In the genomic region with DNA sequence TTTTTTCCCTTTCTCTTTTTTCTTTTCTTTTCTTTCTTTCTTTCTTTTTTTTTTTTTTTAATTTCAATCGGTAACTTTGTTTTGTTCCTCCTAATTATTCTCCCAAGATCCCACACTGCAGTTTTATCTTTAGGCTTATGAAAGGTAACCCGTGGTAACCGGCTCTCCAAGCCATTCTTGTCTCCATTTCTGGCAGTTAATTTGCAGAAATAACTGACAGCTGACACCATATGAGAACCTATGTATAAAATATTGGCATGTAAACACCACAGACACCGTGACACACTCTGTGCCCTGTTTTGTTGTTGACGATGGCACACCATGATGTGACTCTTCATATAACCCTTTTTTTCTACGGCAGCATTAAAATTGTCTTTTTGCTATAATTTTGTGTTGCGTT, we compare ENCODE assay signal across 22 mouse cellular contexts.
DNase-seq lines count a peak whose midpoint lies in the region; ATAC-seq and TF ChIP-seq lines count a peak whose summit lies in the region.
"Had no signal": no experiment of that assay in that cellular context is flagged by ENCODE, and none has a peak within 500 bp of the region (broad histone marks: within the 10 kb centered on the region; RNA-seq: fewer than 3 reads in every experiment).

No protein-coding gene starts in this region.

- H3K4me2 ChIP-seq in forebrain, embryonic 13.5 days: peak overlapping the region; percentile 20
- no peak overlapping the region for H3K4me2 ChIP-seq in forebrain, embryonic 11.5 days (ENCODE audit: low read depth, low read length, severe bottlenecking)
- H3K4me2 ChIP-seq: embryonic facial prominence, embryonic 12.5 days; embryonic facial prominence, embryonic 15.5 days; hindbrain, embryonic 12.5 days; hindbrain, embryonic 15.5 days had no signal

- TF ChIP-seq POLR2A in brain, embryonic 14.5 days (IDR thresholded peaks at IDR 0.05; ENCODE audit: borderline replicate concordance, extremely low read depth, insufficient read depth, insufficient read length, poor library complexity, severe bottlenecking): no peak

- peaks cover 29% of the 10 kb centered on the region for H3K36me3 ChIP-seq in forebrain, embryonic 13.5 days (ENCODE audit: poor library complexity, severe bottlenecking)
- H3K36me3 ChIP-seq in forebrain, embryonic 11.5 days (ENCODE audit: control insufficient read depth, insufficient read depth, low read length): peaks cover 10% of the 10 kb centered on the region; the same call in 1 of the 2 replicates

- no peak for ATAC-seq in forebrain, embryonic 13.5 days
- ATAC-seq in forebrain, embryonic 11.5 days (replicated peaks; ENCODE audit: low FRiP score): no peak
- ATAC-seq: intestine, postnatal 0 days; Patski had no signal

- H3K4me1 ChIP-seq in forebrain, embryonic 13.5 days: peaks cover 24% of the 10 kb centered on the region
- no peaks in the 10 kb centered on the region; the same call in 1 of the 2 replicates for H3K4me1 ChIP-seq in forebrain, embryonic 11.5 days (replicated peaks; ENCODE audit: control insufficient read depth, insufficient read depth, low read length)
- H3K4me1 ChIP-seq: embryonic facial prominence, embryonic 12.5 days; embryonic facial prominence, embryonic 15.5 days; heart, embryonic 10.5 days had no signal

- H3K9me3 ChIP-seq in forebrain, embryonic 13.5 days (replicated peaks): no peaks in the 10 kb centered on the region
- no peaks in the 10 kb centered on the region for H3K9me3 ChIP-seq in forebrain, embryonic 11.5 days (ENCODE audit: control insufficient read depth, low read length)
- H3K9me3 ChIP-seq: embryonic facial prominence, embryonic 12.5 days; embryonic facial prominence, embryonic 15.5 days; hindbrain, embryonic 12.5 days; hindbrain, embryonic 15.5 days had no signal

- H3K27ac ChIP-seq in forebrain, embryonic 13.5 days: no peak overlapping the region; the same call in 1 of the 2 replicates
- no peak overlapping the region for H3K27ac ChIP-seq in forebrain, embryonic 11.5 days (ENCODE audit: low read depth, low read length)
- no peak overlapping the region for H3K27ac ChIP-seq in layer of hippocampus, adult 2 months
- H3K27ac ChIP-seq: embryonic facial prominence, embryonic 12.5 days; embryonic facial prominence, embryonic 15.5 days; heart, adult 2 months; heart, embryonic 10.5 days; hindbrain, embryonic 12.5 days; hindbrain, embryonic 15.5 days had no signal

- H3K27me3 ChIP-seq in forebrain, embryonic 13.5 days: no peaks in the 10 kb centered on the region
- no peaks in the 10 kb centered on the region for H3K27me3 ChIP-seq in forebrain, embryonic 11.5 days (ENCODE audit: control insufficient read depth, insufficient read depth, low read length)
- H3K27me3 ChIP-seq: embryonic facial prominence, embryonic 12.5 days; embryonic facial prominence, embryonic 15.5 days; hindbrain, embryonic 12.5 days; hindbrain, embryonic 15.5 days had no signal

- WGBS in forebrain, embryonic 13.5 days: 20% methylated on average over 7 of the region's 7 CpGs
- WGBS in forebrain, embryonic 11.5 days: 57% methylated on average over 7 of the region's 7 CpGs

- no peak overlapping the region for H3K4me3 ChIP-seq in forebrain, embryonic 13.5 days
- H3K4me3 ChIP-seq in forebrain, embryonic 11.5 days (ENCODE audit: low read depth, low read length): no peak overlapping the region
- 0 out of 2 replicates have a peak overlapping the region, but pooled peaks have one; percentile 9 for H3K4me3 ChIP-seq in layer of hippocampus, adult 2 months
- H3K4me3 ChIP-seq: embryonic facial prominence, embryonic 12.5 days; embryonic facial prominence, embryonic 15.5 days; heart, adult 2 months; heart, embryonic 10.5 days; hindbrain, embryonic 12.5 days; hindbrain, embryonic 15.5 days had no signal

- H3K9ac ChIP-seq in forebrain, embryonic 13.5 days: no peak overlapping the region
- H3K9ac ChIP-seq in forebrain, embryonic 11.5 days (ENCODE audit: low read length): no peak overlapping the region
- H3K9ac ChIP-seq: embryonic facial prominence, embryonic 12.5 days; embryonic facial prominence, embryonic 15.5 days; hindbrain, embryonic 12.5 days; hindbrain, embryonic 15.5 days had no signal

- TF ChIP-seq CTCF in layer of hippocampus, adult 2 months (conservative IDR thresholded peaks at IDR 0.05): no peak
- no peak for TF ChIP-seq CTCF in brain, embryonic 14.5 days (IDR thresholded peaks at IDR 0.05; ENCODE audit: borderline replicate concordance, extremely low read depth, insufficient read depth, insufficient read length)

- no peak for DNase-seq in forebrain, embryonic 11.5 days (ENCODE audit: low spot score)
- no peak for DNase-seq in layer of hippocampus, adult 2 months (ENCODE audit: low spot score in 2 of 2)
- DNase-seq in layer of hippocampus, adult 18-20 months (ENCODE audit: low spot score in 2 of 2): no peak
- peak; percentile 64 for DNase-seq in brain, embryonic 14.5 days (ENCODE audit: low read depth)
- DNase-seq in ovary, postnatal 14 days (ENCODE audit: low spot score): no peak
- DNase-seq: adrenal gland, postnatal 10 days; adrenal gland, postnatal 36 days; cerebellum, adult 11 months; cerebellum, adult 2 months; cerebellum, adult 9-11 months; cerebellum, postnatal 25 days; gastrocnemius, postnatal 10 days; gastrocnemius, postnatal 36 days; heart, adult 2 months had no signal
